Mouse (Mus musculus): ENCODE data around the gene Usp7. TPM values are rescaled to one million over a fixed set of nuclear protein-coding genes. Genes with fewer than 3 reads are reported as not detected.
"Not testable (repeated sequence)": the region's sequence is repeated elsewhere in the genome, so short reads cannot be mapped to it uniquely, and the experiment has no call there.

Gene Usp7
- total RNA-seq, 1 experiment from 2014 or later: 178 TPM

- ATAC-seq (replicated peaks; ENCODE audit: insufficient number of reproducible peaks, low FRiP score, low TSS enrichment, poor library complexity, severe bottlenecking): no peak
Observed at GRCm38 (mm10) chr16:8736032-8736431, 56.1 kb downstream of the Usp7 start.

- ATAC-seq (replicated peaks; ENCODE audit: insufficient number of reproducible peaks, low FRiP score, low TSS enrichment, poor library complexity, severe bottlenecking): no peak
Observed at GRCm38 (mm10) chr16:8734693-8735092, 57.4 kb downstream of the Usp7 start.

- no peak for ATAC-seq (replicated peaks; ENCODE audit: insufficient number of reproducible peaks, low FRiP score, low TSS enrichment, poor library complexity, severe bottlenecking)
Observed at GRCm38 (mm10) chr16:8733624-8734023, 58.5 kb downstream of the Usp7 start.

GRCm38 (mm10) chr16:8732450-8732849 is 59.7 kb downstream of the Usp7 start:
- not testable (repeated sequence) for ATAC-seq (replicated peaks; ENCODE audit: insufficient number of reproducible peaks, low FRiP score, low TSS enrichment, poor library complexity, severe bottlenecking)

GRCm38 (mm10) chr16:8731630-8732029 is 60.5 kb downstream of the Usp7 start:
- no peak for ATAC-seq (replicated peaks; ENCODE audit: insufficient number of reproducible peaks, low FRiP score, low TSS enrichment, poor library complexity, severe bottlenecking)

GRCm38 (mm10) chr16:8728111-8728748 is 63.9 kb downstream of the Usp7 start:
- ATAC-seq (replicated peaks; ENCODE audit: insufficient number of reproducible peaks, low FRiP score, low TSS enrichment, poor library complexity, severe bottlenecking): no peak

GRCm38 (mm10) chr16:8725807-8726206 is 66.3 kb downstream of the Usp7 start:
- ATAC-seq (replicated peaks; ENCODE audit: insufficient number of reproducible peaks, low FRiP score, low TSS enrichment, poor library complexity, severe bottlenecking): no peak

- ATAC-seq (replicated peaks; ENCODE audit: insufficient number of reproducible peaks, low FRiP score, low TSS enrichment, poor library complexity, severe bottlenecking): no peak
Observed at GRCm38 (mm10) chr16:8724031-8724430, 68.1 kb downstream of the Usp7 start.

- ATAC-seq (replicated peaks; ENCODE audit: insufficient number of reproducible peaks, low FRiP score, low TSS enrichment, poor library complexity, severe bottlenecking): no peak
Observed at GRCm38 (mm10) chr16:8720447-8720846, 71.7 kb downstream of the Usp7 start.

GRCm38 (mm10) chr16:8717744-8718143 is 74.4 kb downstream of the Usp7 start:
- ATAC-seq (replicated peaks; ENCODE audit: insufficient number of reproducible peaks, low FRiP score, low TSS enrichment, poor library complexity, severe bottlenecking): no peak

GRCm38 (mm10) chr16:8716300-8716699 is 75.8 kb downstream of the Usp7 start:
- no peak for ATAC-seq (replicated peaks; ENCODE audit: insufficient number of reproducible peaks, low FRiP score, low TSS enrichment, poor library complexity, severe bottlenecking)

GRCm38 (mm10) chr16:8715513-8716080 is 76.5 kb downstream of the Usp7 start:
- ATAC-seq (replicated peaks; ENCODE audit: insufficient number of reproducible peaks, low FRiP score, low TSS enrichment, poor library complexity, severe bottlenecking): no peak

- ATAC-seq (replicated peaks; ENCODE audit: insufficient number of reproducible peaks, low FRiP score, low TSS enrichment, poor library complexity, severe bottlenecking): no peak
Observed at GRCm38 (mm10) chr16:8714851-8715250, 77.3 kb downstream of the Usp7 start.

GRCm38 (mm10) chr16:8711998-8712397 is 80.1 kb downstream of the Usp7 start:
- ATAC-seq (replicated peaks; ENCODE audit: insufficient number of reproducible peaks, low FRiP score, low TSS enrichment, poor library complexity, severe bottlenecking): no peak

GRCm38 (mm10) chr16:8700586-8700985 is 91.5 kb downstream of the Usp7 start:
- no peak for ATAC-seq (replicated peaks; ENCODE audit: insufficient number of reproducible peaks, low FRiP score, low TSS enrichment, poor library complexity, severe bottlenecking)

GRCm38 (mm10) chr16:8699556-8699955 is 92.6 kb downstream of the Usp7 start:
- no peak for ATAC-seq (replicated peaks; ENCODE audit: insufficient number of reproducible peaks, low FRiP score, low TSS enrichment, poor library complexity, severe bottlenecking)

GRCm38 (mm10) chr16:8691206-8691605 is 100.9 kb downstream of the Usp7 start:
- no peak for ATAC-seq (replicated peaks; ENCODE audit: insufficient number of reproducible peaks, low FRiP score, low TSS enrichment, poor library complexity, severe bottlenecking)

- no peak for ATAC-seq (replicated peaks; ENCODE audit: insufficient number of reproducible peaks, low FRiP score, low TSS enrichment, poor library complexity, severe bottlenecking)
Observed at GRCm38 (mm10) chr16:8689979-8690656, 102.0 kb downstream of the Usp7 start.

- no peak for ATAC-seq (replicated peaks; ENCODE audit: insufficient number of reproducible peaks, low FRiP score, low TSS enrichment, poor library complexity, severe bottlenecking)
Observed at GRCm38 (mm10) chr16:8687559-8688112, 104.5 kb downstream of the Usp7 start.

Measured in monocyte, adult 5-6 weeks (primary cell).